10 mouse cellular contexts compared by ENCODE assay signal in the genomic region with DNA sequence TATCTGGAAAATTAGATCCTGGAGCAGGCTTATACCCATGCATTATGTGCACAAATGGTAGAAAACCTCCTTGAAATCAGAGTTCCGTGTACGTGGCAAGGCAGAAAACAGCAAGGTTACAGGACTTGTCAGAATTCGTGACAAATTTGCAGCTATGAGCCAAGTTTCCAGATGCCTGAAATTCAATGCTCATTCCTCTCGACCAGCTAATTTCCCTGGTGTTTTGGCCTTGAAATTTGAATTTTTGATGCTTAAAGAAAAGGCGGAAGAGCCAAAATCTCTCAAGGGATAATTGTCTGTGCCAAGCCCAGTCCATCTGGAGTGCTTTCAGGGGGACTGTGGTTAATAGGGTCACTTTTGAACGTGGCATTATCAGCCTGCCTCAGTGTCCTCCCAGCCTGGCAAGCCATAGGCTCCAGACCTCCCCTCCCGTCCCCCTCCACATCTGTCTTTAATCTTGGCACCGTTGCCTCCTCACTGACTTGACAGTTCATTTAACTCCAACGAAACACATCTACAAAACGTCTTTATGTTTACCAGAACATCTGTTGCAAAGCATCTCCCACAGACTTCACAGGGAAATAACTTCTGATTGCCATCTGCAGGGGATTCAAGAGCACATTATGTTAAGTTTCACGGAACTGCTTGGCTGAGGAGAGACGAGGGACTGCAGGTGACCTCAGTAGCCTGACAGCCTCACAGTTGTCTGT. TPM values are rescaled to one million over a fixed set of nuclear protein-coding genes. Genes with fewer than 3 reads are reported as not detected.
DNase-seq lines count a peak whose midpoint lies in the region; ATAC-seq lines count a peak whose summit lies in the region.
"Had no signal": no experiment of that assay in that cellular context is flagged by ENCODE, and none has a peak within 500 bp of the region (broad histone marks: within the 10 kb centered on the region; RNA-seq: fewer than 3 reads in every experiment).

No protein-coding gene starts in this region.

- H3K36me3 ChIP-seq in forebrain, embryonic 15.5 days, result no peaks in the 10 kb centered on the region
- peaks cover 4% of the 10 kb centered on the region; the same call in 1 of the 2 replicates for H3K36me3 ChIP-seq in forebrain, embryonic 10.5 days (replicated peaks)
- no peaks in the 10 kb centered on the region for H3K36me3 ChIP-seq in hindbrain, embryonic 14.5 days (replicated peaks; ENCODE audit: control insufficient read depth, insufficient read depth)
- H3K36me3 ChIP-seq in neural tube, embryonic 14.5 days (ENCODE audit: control insufficient read depth, insufficient read depth, low read length), result no peaks in the 10 kb centered on the region

- peaks cover 28% of the 10 kb centered on the region for H3K4me1 ChIP-seq in forebrain, embryonic 15.5 days
- peaks cover 37% of the 10 kb centered on the region for H3K4me1 ChIP-seq in forebrain, embryonic 10.5 days
- H3K4me1 ChIP-seq in hindbrain, embryonic 14.5 days (replicated peaks; ENCODE audit: control insufficient read depth, insufficient read depth, low read length), result peaks cover 12% of the 10 kb centered on the region
- H3K4me1 ChIP-seq in neural tube, embryonic 14.5 days (ENCODE audit: control insufficient read depth, insufficient read depth, low read length), result no peaks in the 10 kb centered on the region

- intact Hi-C loops in left cerebral cortex, postnatal 25 days (cut with DNase I), result no loop called here

- H3K9ac ChIP-seq in forebrain, embryonic 15.5 days (replicated peaks), result no peak overlapping the region
- no peak overlapping the region for H3K9ac ChIP-seq in hindbrain, embryonic 14.5 days
- H3K9ac ChIP-seq in neural tube, embryonic 14.5 days (replicated peaks; ENCODE audit: low read depth, low read length), result no peak overlapping the region

- H3K4me2 ChIP-seq in forebrain, embryonic 15.5 days (replicated peaks), result no peak overlapping the region
- H3K4me2 ChIP-seq in hindbrain, embryonic 14.5 days (replicated peaks), result no peak overlapping the region
- no peak overlapping the region for H3K4me2 ChIP-seq in neural tube, embryonic 14.5 days (ENCODE audit: low read depth, low read length)

- no peaks in the 10 kb centered on the region for H3K27me3 ChIP-seq in forebrain, embryonic 15.5 days
- no peaks in the 10 kb centered on the region for H3K27me3 ChIP-seq in forebrain, embryonic 10.5 days (ENCODE audit: poor library complexity, severe bottlenecking)
- no peaks in the 10 kb centered on the region for H3K27me3 ChIP-seq in hindbrain, embryonic 14.5 days (ENCODE audit: control insufficient read depth, insufficient read depth, low read length)
- no peaks in the 10 kb centered on the region for H3K27me3 ChIP-seq in neural tube, embryonic 14.5 days (ENCODE audit: control insufficient read depth, insufficient read depth, low read length)

- H3K9me3 ChIP-seq in forebrain, embryonic 15.5 days, result no peaks in the 10 kb centered on the region
- no peaks in the 10 kb centered on the region for H3K9me3 ChIP-seq in forebrain, embryonic 10.5 days
- no peaks in the 10 kb centered on the region for H3K9me3 ChIP-seq in hindbrain, embryonic 14.5 days (ENCODE audit: control insufficient read depth, low read length)
- no peaks in the 10 kb centered on the region for H3K9me3 ChIP-seq in neural tube, embryonic 14.5 days (ENCODE audit: control insufficient read depth, low read length)

- no peak overlapping the region for H3K4me3 ChIP-seq in forebrain, embryonic 15.5 days
- H3K4me3 ChIP-seq in forebrain, embryonic 10.5 days, result no peak overlapping the region
- H3K4me3 ChIP-seq in hindbrain, embryonic 14.5 days (replicated peaks; ENCODE audit: low read length), result no peak overlapping the region
- no peak overlapping the region for H3K4me3 ChIP-seq in neural tube, embryonic 14.5 days (ENCODE audit: low read depth, low read length)

- peak overlapping the region; percentile 65 for H3K27ac ChIP-seq in forebrain, embryonic 15.5 days (replicated peaks)
- H3K27ac ChIP-seq in forebrain, embryonic 10.5 days, result no peak overlapping the region
- no peak overlapping the region for H3K27ac ChIP-seq in hindbrain, embryonic 14.5 days
- H3K27ac ChIP-seq in neural tube, embryonic 14.5 days (ENCODE audit: low read depth, low read length), result no peak overlapping the region

- ATAC-seq in forebrain, embryonic 15.5 days (replicated peaks), result peak; percentile 69
- peak; percentile 80 for ATAC-seq in hindbrain, embryonic 14.5 days (ENCODE audit: low FRiP score)
- ATAC-seq in neural tube, embryonic 14.5 days (ENCODE audit: low read depth), result peak; percentile 70

- no peak for DNase-seq in forebrain, embryonic 10.5 days (ENCODE audit: extremely low spot score, low spot score)
- DNase-seq in lung, postnatal 4 days, result peak; percentile 13 to 49
- no peak for DNase-seq in lung, postnatal 36 days
- DNase-seq in hindbrain, embryonic 14.5 days (ENCODE audit: low spot score), result peak; percentile 65
- no peak for DNase-seq in left cerebral cortex, postnatal 25 days (ENCODE audit: low spot score in 2 of 2)
- DNase-seq in yolk sac, embryonic 10.5 days (ENCODE audit: low spot score), result no peak

- 37% methylated on average over 12 of the region's 12 CpGs for WGBS in forebrain, embryonic 15.5 days
- 64% methylated on average over 12 of the region's 12 CpGs for WGBS in forebrain, embryonic 10.5 days
- WGBS in hindbrain, embryonic 14.5 days, result 35% methylated on average over 12 of the region's 12 CpGs
- 54% methylated on average over 12 of the region's 12 CpGs for WGBS in neural tube, embryonic 14.5 days

RNA-seq across cellular contexts. Expression of a gene that starts 6.9 kb away (rescaled TPM):
- not detected in 2 replicates for polyA plus RNA-seq in forebrain, embryonic 15.5 days (2015; fragmentation: Nextera tagmentation; extraction: Ambion mirVana)
- polyA plus RNA-seq in forebrain, embryonic 10.5 days (2016; fragmentation: Nextera tagmentation; extraction: Ambion mirVana), result not detected in 2 replicates
- polyA plus RNA-seq in hindbrain, embryonic 14.5 days (2014; fragmentation: Nextera tagmentation; extraction: Ambion mirVana), result not detected in 2 replicates
- polyA plus RNA-seq in neural tube, embryonic 14.5 days (2014; fragmentation: Nextera tagmentation; extraction: Ambion mirVana), result not detected in 2 replicates
- total RNA-seq in left cerebral cortex, postnatal 25 days (2021), result not detected
- total RNA-seq: liver, adult 2 months had no signal
- polyA plus RNA-seq: C2C12; liver, adult 2 months had no signal

RNA-seq across cellular contexts. Expression of a gene that starts 22.1 kb away (rescaled TPM):
- polyA plus RNA-seq in forebrain, embryonic 15.5 days (2015; fragmentation: Nextera tagmentation; extraction: Ambion mirVana), result 32.6 and 37.8 TPM in 2 replicates
- 75.5 and 82.0 TPM in 2 replicates for polyA plus RNA-seq in forebrain, embryonic 10.5 days (2016; fragmentation: Nextera tagmentation; extraction: Ambion mirVana)
- 30.5 and 34.9 TPM in 2 replicates for polyA plus RNA-seq in hindbrain, embryonic 14.5 days (2014; fragmentation: Nextera tagmentation; extraction: Ambion mirVana)
- 27.6 and 41.4 TPM in 2 replicates for polyA plus RNA-seq in neural tube, embryonic 14.5 days (2014; fragmentation: Nextera tagmentation; extraction: Ambion mirVana)
- 10 to 100 TPM; 18.5 to 23.1 TPM for total RNA-seq in left cerebral cortex, postnatal 25 days (2021)

Comparison
In these comparisons a context has a peak if more than half of its experiments do, and no peak if none do; other contexts are left out.
1. DNase-seq: peak in lung, postnatal 4 days (2 of 2) and hindbrain, embryonic 14.5 days (single experiment); none in forebrain, embryonic 10.5 days (single experiment), lung, postnatal 36 days (single experiment), left cerebral cortex, postnatal 25 days (0 of 2) and yolk sac, embryonic 10.5 days (single experiment).
2. Peak in every context shown above with its lines, with median percentiles within 50 percentile points of each other: ATAC-seq.